Mouse (Mus musculus): ENCODE measurements at regions not wholly inside any gene's neighbourhood (a gene's known extent, or its start where the extent isn't known, plus 50 kb on each side); places are given as distances from the start of the nearest gene placed in this dataset.

DNA sequence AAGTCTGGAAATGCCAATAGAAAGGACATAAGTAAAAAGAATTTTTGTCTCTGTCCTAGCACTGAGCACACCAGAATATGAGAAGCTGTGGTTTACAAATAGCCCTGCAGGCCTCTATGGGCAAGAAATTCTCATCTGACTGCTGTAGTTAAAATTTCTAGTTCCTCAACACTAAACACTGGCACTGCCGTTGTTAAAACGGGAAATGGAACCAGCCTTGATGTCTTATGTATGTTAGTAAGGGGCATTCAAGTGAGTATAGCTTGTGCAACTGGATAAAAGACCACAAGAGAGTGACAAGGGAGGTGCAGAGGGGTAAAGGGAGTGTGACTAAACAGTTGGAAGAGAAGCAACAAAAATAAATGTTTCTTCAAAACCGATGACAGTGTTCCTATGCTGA is 65.7 kb upstream of the Tfec start:
- TF ChIP-seq CTCF (IDR thresholded peaks at IDR 0.05; ENCODE audit: low read depth) = no peak
- no peak for TF ChIP-seq EP300 (IDR thresholded peaks at IDR 0.05; ENCODE audit: low read depth)

Measured in heart, postnatal 0 days (tissue).